Mouse (Mus musculus) MEL (cell line): ENCODE measurements at regions not wholly inside any gene's neighbourhood (a gene's known extent, or its start where the extent isn't known, plus 50 kb on each side); places are given as distances from the start of the nearest gene placed in this dataset.

Source experiments
- DNase-seq: peaks from one replicate; pipeline ENCODE4 v3.0.0; 2011; ENCODE audit warnings: low read depth, low spot score
- H3K27ac ChIP-seq: 2 replicates; pipeline ENCODE4 v1.5.1; 2012; ENCODE audit warnings: low read depth, mild to moderate bottlenecking, control low read depth, low read length, moderate library complexity; ENCODE audit not compliant: control insufficient read depth
- H3K27me3 ChIP-seq, 2 experiments: fragments of 150-350 bp in 1 of 2; sonication (generic) in 1 of 2; 2 replicates each; pipeline ENCODE4 v1.6.1; 2012; ENCODE audit warnings: low read length in 2 of 2, mild to moderate bottlenecking in 2 of 2, improper control_type of control experiment in 1 of 2, moderate library complexity in 1 of 2; ENCODE audit not compliant: insufficient read depth in 2 of 2, control insufficient read depth in 1 of 2
- H3K36me3 ChIP-seq, 2 experiments: 2 replicates each; pipeline ENCODE4 v1.6.1; 2012 to 2014; ENCODE audit warnings: low read length in 2 of 2, improper control_type of control experiment in 1 of 2, inconsistent platforms in 1 of 2, mild to moderate bottlenecking in 1 of 2; ENCODE audit not compliant: insufficient read depth in 2 of 2, control insufficient read depth in 1 of 2
- H3K4me1 ChIP-seq, 2 experiments: fragments of 150-350 bp in 1 of 2; sonication (generic) in 1 of 2; 2 replicates each; pipeline ENCODE4 v1.6.1; 2012; ENCODE audit warnings: low read length in 2 of 2, improper control_type of control experiment in 1 of 2, mild to moderate bottlenecking in 1 of 2; ENCODE audit not compliant: insufficient read depth in 2 of 2, control insufficient read depth in 1 of 2
- H3K4me3 ChIP-seq, 2 experiments: fragments of 150-350 bp in 1 of 2; sonication (generic) in 1 of 2; 2 replicates each; pipeline ENCODE4 v1.5.1; 2012; ENCODE audit warnings: low read depth in 2 of 2, low read length in 2 of 2, mild to moderate bottlenecking in 2 of 2, moderate library complexity in 2 of 2, control low read depth in 1 of 2, improper control_type of control experiment in 1 of 2; ENCODE audit not compliant: control insufficient read depth in 1 of 2, insufficient read depth in 1 of 2
- H3K79me2 ChIP-seq: 2 replicates; pipeline ENCODE4 v1.6.1; 2012; ENCODE audit warnings: mild to moderate bottlenecking, low read length, moderate library complexity; ENCODE audit not compliant: control insufficient read depth, poor library complexity, insufficient read depth
- H3K9ac ChIP-seq: 2 replicates; pipeline ENCODE4 v1.6.1; 2012; ENCODE audit warnings: low read depth, mild to moderate bottlenecking, control low read depth, low read length, moderate library complexity; ENCODE audit not compliant: control insufficient read depth, poor library complexity, severe bottlenecking
- H3K9me3 ChIP-seq: fragments of 150-350 bp; sonication (generic); replicated peaks from 2 replicates; pipeline ENCODE4 v1.6.1; 2012; ENCODE audit warnings: mild to moderate bottlenecking, low read length, improper control_type of control experiment, moderate library complexity; ENCODE audit not compliant: insufficient read depth
- CHD1 ChIP-seq: IDR thresholded peaks from 2 replicates; pipeline ENCODE4 v1.6.1; 2012; ENCODE audit warnings: low read depth, mild to moderate bottlenecking, inconsistent platforms, low read length, improper control_type of control experiment
- CTCF ChIP-seq, 3 experiments: IDR thresholded peaks in 2 of 3; conservative IDR thresholded peaks in 1 of 3; 2 replicates each; pipeline ENCODE4 v1.5.1; 2011 to 2012; ENCODE audit warnings: low read length in 3 of 3, low read depth in 2 of 3, mild to moderate bottlenecking in 2 of 3, improper control_type of control experiment in 1 of 3, inconsistent platforms in 1 of 3, mixed read lengths in 1 of 3, moderate library complexity in 1 of 3; ENCODE audit not compliant: control insufficient read depth in 1 of 3, insufficient read depth in 1 of 3, poor library complexity in 1 of 3, severe bottlenecking in 1 of 3
- E2F4 ChIP-seq: IDR thresholded peaks from 2 replicates; pipeline ENCODE4 v1.6.1; 2011; ENCODE audit warnings: low read depth, low read length, improper control_type of control experiment, borderline replicate concordance
- ETS1 ChIP-seq: IDR thresholded peaks from 2 replicates; pipeline ENCODE4 v1.6.1; 2012; ENCODE audit warnings: low read depth, mild to moderate bottlenecking, inconsistent platforms, low read length, improper control_type of control experiment, moderate library complexity
- GABPA ChIP-seq: IDR thresholded peaks from 2 replicates; pipeline ENCODE4 v1.6.1; 2012; ENCODE audit warnings: low read depth, mild to moderate bottlenecking, inconsistent platforms, low read length, improper control_type of control experiment, moderate library complexity
- MAFK ChIP-seq: IDR thresholded peaks from 2 replicates; pipeline ENCODE4 v1.6.1; 2011; ENCODE audit warnings: low read depth, mild to moderate bottlenecking, low read length, improper control_type of control experiment, borderline replicate concordance
- MAX ChIP-seq: IDR thresholded peaks from 2 replicates; pipeline ENCODE4 v1.6.1; 2011; ENCODE audit warnings: low read length, improper control_type of control experiment
- MAZ ChIP-seq: IDR thresholded peaks from 2 replicates; pipeline ENCODE4 v1.6.1; 2012; ENCODE audit warnings: low read depth, mild to moderate bottlenecking, inconsistent platforms, low read length, improper control_type of control experiment
- MXI1 ChIP-seq: IDR thresholded peaks from 2 replicates; pipeline ENCODE4 v1.6.1; 2011; ENCODE audit warnings: mild to moderate bottlenecking, low read depth, low read length, improper control_type of control experiment
- MYB ChIP-seq: IDR thresholded peaks from 2 replicates; pipeline ENCODE4 v1.6.1; 2011; ENCODE audit warnings: mild to moderate bottlenecking, low read depth, low read length, improper control_type of control experiment
- MYC ChIP-seq: IDR thresholded peaks from 2 replicates; pipeline ENCODE4 v1.6.1; 2011; ENCODE audit warnings: low read depth, mild to moderate bottlenecking, low read length, improper control_type of control experiment, moderate library complexity
- POLR2A ChIP-seq, 2 experiments: IDR thresholded peaks; 2 replicates each; pipeline ENCODE4 v1.6.1; 2011 to 2012; ENCODE audit warnings: low read length in 2 of 2, mild to moderate bottlenecking in 2 of 2, control low read depth in 1 of 2, improper control_type of control experiment in 1 of 2, low read depth in 1 of 2, moderate library complexity in 1 of 2; ENCODE audit not compliant: control insufficient read depth in 1 of 2, insufficient read depth in 1 of 2, poor library complexity in 1 of 2
- POLR2AphosphoS2 ChIP-seq: IDR thresholded peaks from 2 replicates; pipeline ENCODE4 v1.6.1; 2011; ENCODE audit warnings: low read length, improper control_type of control experiment
- TBP ChIP-seq: IDR thresholded peaks from 2 replicates; pipeline ENCODE4 v1.8.0; 2011; ENCODE audit warnings: low read depth, low read length, improper control_type of control experiment
- TCF12 ChIP-seq: IDR thresholded peaks from 2 replicates; pipeline ENCODE4 v1.6.1; 2014; ENCODE audit warnings: low read depth, mild to moderate bottlenecking, inconsistent platforms, low read length, improper control_type of control experiment, moderate library complexity
- USF2 ChIP-seq, 2 experiments: IDR thresholded peaks; 2 replicates each; pipeline ENCODE4 v1.6.1; 2011 to 2012; ENCODE audit warnings: improper control_type of control experiment in 2 of 2, low read length in 2 of 2, borderline replicate concordance in 1 of 2, inconsistent platforms in 1 of 2, low read depth in 1 of 2, mild to moderate bottlenecking in 1 of 2; ENCODE audit not compliant: insufficient read depth in 1 of 2
- ZC3H11A ChIP-seq: IDR thresholded peaks from 2 replicates; pipeline ENCODE4 v1.6.1; 2012; ENCODE audit warnings: low read depth, mild to moderate bottlenecking, inconsistent platforms, low read length, improper control_type of control experiment
- ZKSCAN1 ChIP-seq: IDR thresholded peaks from 2 replicates; pipeline ENCODE4 v1.6.1; 2012; ENCODE audit warnings: low read depth, mild to moderate bottlenecking, inconsistent platforms, low read length, improper control_type of control experiment, moderate library complexity
- ZNF384 ChIP-seq: IDR thresholded peaks from 2 replicates; pipeline ENCODE4 v1.6.1; 2012; ENCODE audit warnings: low read depth, mild to moderate bottlenecking, inconsistent platforms, low read length, improper control_type of control experiment

GRCm38 (mm10) chr3:40453552-40453951 is 77.5 kb upstream of the Intu start:
- TF ChIP-seq POLR2A (IDR thresholded peaks at IDR 0.05; ENCODE audit: control insufficient read depth in 1 of 2, insufficient read depth in 1 of 2, low read depth in 1 of 2, low read length in 2 of 2, poor library complexity in 1 of 2) (no peak), CHD1 (no peak), MXI1 (no peak), E2F4 (no peak), MYB (no peak), USF2 (IDR thresholded peaks at IDR 0.05; ENCODE audit: borderline replicate concordance in 1 of 2, insufficient read depth in 1 of 2, low read depth in 1 of 2, low read length in 2 of 2) (no peak), MAX (no peak), POLR2AphosphoS2 (no peak), MAZ (no peak), CTCF (IDR thresholded peaks at IDR 0.05 in 2 of 3, conservative IDR thresholded peaks at IDR 0.05 in 1 of 3; ENCODE audit: control insufficient read depth in 1 of 3, insufficient read depth in 1 of 3, low read depth in 2 of 3, low read length in 3 of 3, poor library complexity in 1 of 3, severe bottlenecking in 1 of 3) (no peak), TCF12 (no peak), TBP (no peak), GABPA (no peak), ZNF384 (no peak)
- TF ChIP-seq, all 39 proteins: peak for 0

DNA sequence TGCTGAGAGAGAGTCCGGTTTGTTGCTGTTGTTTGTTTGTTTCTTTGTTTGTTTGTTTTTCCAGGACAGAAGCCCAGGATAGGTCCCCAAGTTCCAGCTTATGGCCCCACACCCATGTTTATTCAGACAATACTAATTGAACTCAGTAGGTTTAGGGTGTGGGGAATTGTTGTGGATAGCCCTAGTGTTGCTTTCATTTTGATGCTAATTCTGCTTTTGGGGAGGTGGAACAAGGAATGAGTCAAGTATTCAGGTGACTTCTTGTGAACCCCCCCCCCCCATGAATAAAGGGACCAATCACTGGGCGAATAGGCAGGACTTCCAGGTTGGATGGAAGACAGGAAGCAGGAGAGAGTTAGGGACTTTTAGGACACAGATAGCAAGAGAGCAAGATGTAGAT is 75.0 kb upstream of the Intu start:
- H3K27ac ChIP-seq: no peak overlapping the region
- H3K79me2 ChIP-seq: no peaks in the 10 kb centered on the region
- H3K27me3 ChIP-seq: peaks cover 0 to 3% of the 10 kb centered on the region in 2 experiments; a peak in 2 of 4 replicates
- H3K9me3 ChIP-seq: no peaks in the 10 kb centered on the region
- H3K36me3 ChIP-seq: no peaks in the 10 kb centered on the region
- H3K9ac ChIP-seq: no peak overlapping the region
- no peak overlapping the region for H3K4me3 ChIP-seq
- no peak for TF ChIP-seq MAFK
- TF ChIP-seq USF2 (IDR thresholded peaks at IDR 0.05; ENCODE audit: borderline replicate concordance in 1 of 2, insufficient read depth in 1 of 2, low read depth in 1 of 2, low read length in 2 of 2): no peak
- TF ChIP-seq E2F4: no peak
- TF ChIP-seq MAX: no peak
- no peak for TF ChIP-seq ETS1
- no peak for TF ChIP-seq ZKSCAN1
- TF ChIP-seq MYC: no peak
- no peak for TF ChIP-seq GABPA
- no peak for TF ChIP-seq ZC3H11A
- no peak for DNase-seq
- H3K4me1 ChIP-seq: no peaks in the 10 kb centered on the region

More at GRCm38 (mm10) chr3:40453552-40453951, 77.5 kb upstream of the Intu start:
- peaks cover 0 to 1% of the 10 kb centered on the region in 2 experiments; a peak in 2 of 4 replicates for H3K27me3 ChIP-seq
- no peak overlapping the region for H3K27ac ChIP-seq
- no peaks in the 10 kb centered on the region for H3K79me2 ChIP-seq
- H3K4me3 ChIP-seq: no peak overlapping the region
- no peaks in the 10 kb centered on the region for H3K36me3 ChIP-seq
- no peak overlapping the region for H3K9ac ChIP-seq
- H3K4me1 ChIP-seq: no peaks in the 10 kb centered on the region
- no peak for DNase-seq
- H3K9me3 ChIP-seq: no peaks in the 10 kb centered on the region
